Mouse (Mus musculus) midbrain, postnatal 0 days (tissue): ENCODE data around the gene Pcyt1a. TPM values are rescaled to one million over a fixed set of nuclear protein-coding genes. Genes with fewer than 3 reads are reported as not detected.

Experiments used
- ATAC-seq: fragments of 200-750 bp; cut with Nextera tagmentation; 2 replicates; pipeline ENCODE4 v1.8.0; 2017; ENCODE audit warnings: moderate number of reproducible peaks, mild to moderate bottlenecking, moderate TSS enrichment, moderate library complexity; ENCODE audit not compliant: low FRiP score
- DNase-seq: peaks from one replicate; pipeline ENCODE4 v3.0.0-alpha.2; 2015; ENCODE audit warnings: low spot score
- H3K27ac ChIP-seq: fragments of 300-500 bp; sonication (generic); 2 replicates; pipeline ENCODE4 v1.5.1; 2014; ENCODE audit warnings: low read depth, mild to moderate bottlenecking, low read length, mixed read lengths
- H3K27me3 ChIP-seq: fragments of 300-500 bp; sonication (generic); 2 replicates; pipeline ENCODE4 v1.6.1; 2014; ENCODE audit warnings: low read length, control low read depth, mixed read lengths; ENCODE audit not compliant: insufficient read depth
- H3K36me3 ChIP-seq: fragments of 300-500 bp; sonication (generic); 2 replicates; pipeline ENCODE4 v1.6.1; 2014; ENCODE audit warnings: low read length, control low read depth, mixed read lengths; ENCODE audit not compliant: insufficient read depth
- H3K4me1 ChIP-seq: fragments of 300-500 bp; sonication (generic); 2 replicates; pipeline ENCODE4 v1.6.1; 2014; ENCODE audit warnings: mild to moderate bottlenecking, control low read depth, antibody characterized with exemption, low read length, mixed read lengths; ENCODE audit not compliant: insufficient read depth
- H3K4me2 ChIP-seq: fragments of 300-500 bp; sonication (generic); 2 replicates; pipeline ENCODE4 v1.6.1; 2014; ENCODE audit warnings: low read depth, mild to moderate bottlenecking, low read length, mixed read lengths; ENCODE audit not compliant: poor library complexity, severe bottlenecking
- H3K4me3 ChIP-seq: fragments of 300-500 bp; sonication (generic); 2 replicates; pipeline ENCODE4 v1.5.1; 2014; ENCODE audit warnings: low read depth, mild to moderate bottlenecking, low read length, moderate library complexity
- H3K9ac ChIP-seq: fragments of 300-500 bp; sonication (generic); replicated peaks from 2 replicates; pipeline ENCODE4 v1.6.1; 2014; ENCODE audit warnings: mild to moderate bottlenecking, low read length, moderate library complexity, mixed read lengths; ENCODE audit not compliant: poor library complexity, severe bottlenecking
- H3K9me3 ChIP-seq: fragments of 300-500 bp; sonication (generic); 2 replicates; pipeline ENCODE4 v1.6.1; 2016; ENCODE audit warnings: low read length, control low read depth
- CTCF ChIP-seq: IDR thresholded peaks from 2 replicates; pipeline ENCODE4 v1.5.1; 2016; ENCODE audit warnings: antibody characterized with exemption, mild to moderate bottlenecking
- WGBS: fragments of 180-500 bp; shearing (Covaris S2); extraction: QIAGEN DNeasy Blood & Tissue Kit; methylation state at CpG from one replicate; pipeline ENCODE4 v1.1.7; 2014; 5-methylcytosine and 5-hydroxymethylcytosine counted together
- polyA plus RNA-seq: library from polyadenylated mRNA; unstranded; fragments of >200 nt; fragmentation: Nextera tagmentation; extraction: Ambion mirVana; gene quantifications from 2 replicates; pipeline ENCODE4 v1.2.1, GENCODE M21; 2015
- total RNA-seq: library from RNA; depleted of rRNA; stranded (reverse); fragments of >200 nt; gene quantifications from 2 replicates; pipeline ENCODE4 v1.2.3, GENCODE M21; 2014

Gene Pcyt1a
- total and polyA plus RNA-seq, 2 experiments from 2014 or later, result 49.2 to 52.7 TPM

- Histone ChIP-seq H3K36me3 (peaks cover 12% of the 10 kb centered on the region; the same call in 1 of the 2 replicates), H3K27me3 (no peaks in the 10 kb centered on the region), H3K9me3 (no peaks in the 10 kb centered on the region), H3K27ac (no peak overlapping the region), H3K4me1 (no peaks in the 10 kb centered on the region), H3K9ac (no peak overlapping the region), H3K4me2 (no peak overlapping the region), H3K4me3 (no peak overlapping the region)
- ATAC-seq (no peak), DNase-seq (no peak)
- TF ChIP-seq CTCF, result no peak
- 88% methylated on average over 3 of the region's 3 CpGs for WGBS
Measured at GRCm38 (mm10) chr16:32449665-32450064, 18.9 kb downstream of the Pcyt1a start.

DNA sequence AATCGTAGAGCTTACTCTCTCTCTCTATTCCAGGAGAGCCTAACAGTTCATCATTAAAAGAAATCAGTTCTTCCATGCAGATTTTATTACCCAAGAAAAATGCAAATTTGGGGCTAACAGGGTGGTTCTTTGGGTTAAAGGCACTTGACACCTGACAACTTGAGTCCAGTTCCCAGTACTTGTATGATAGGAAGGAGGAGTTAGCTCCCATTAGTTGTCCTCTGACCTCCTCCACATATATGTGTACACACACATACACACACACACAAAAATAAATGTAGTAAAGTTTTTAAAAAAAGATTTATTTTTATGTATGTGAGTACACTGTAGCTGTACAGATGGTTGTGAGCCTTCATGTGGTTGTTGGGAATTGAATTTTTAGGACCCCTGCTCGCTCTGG is 19.4 kb downstream of the Pcyt1a start:
- Histone ChIP-seq H3K27me3 (no peaks in the 10 kb centered on the region), H3K9ac (no peak overlapping the region), H3K4me3 (no peak overlapping the region), H3K4me1 (no peaks in the 10 kb centered on the region), H3K36me3 (peaks cover 15% of the 10 kb centered on the region; the same call in 1 of the 2 replicates), H3K4me2 (no peak overlapping the region), H3K27ac (no peak overlapping the region), H3K9me3 (no peaks in the 10 kb centered on the region)
- WGBS, result 98% methylated on average over 2 of the region's 2 CpGs
- TF ChIP-seq CTCF, result no peak
- DNase-seq (no peak), ATAC-seq (no peak)

DNA sequence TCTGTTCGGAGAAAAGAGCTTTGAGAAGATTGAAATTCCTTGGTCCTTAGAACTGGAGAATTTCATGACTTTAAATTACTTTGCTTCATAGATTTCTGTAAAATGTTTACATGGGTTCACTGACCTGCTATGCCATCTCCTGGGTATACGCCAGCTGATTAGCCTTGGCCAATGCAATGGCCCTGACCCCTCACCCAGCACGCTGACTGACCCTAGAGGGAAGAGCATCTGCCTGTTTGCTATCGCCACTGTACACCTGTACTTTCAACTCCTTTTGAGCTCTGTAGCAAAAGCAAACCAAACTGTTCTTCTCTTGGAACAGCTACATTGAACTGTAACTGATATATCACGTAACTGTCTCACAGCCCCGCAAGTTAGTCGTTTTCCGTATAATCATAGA is 22.4 kb downstream of the Pcyt1a start:
- 95% methylated on average over 8 of the region's 8 CpGs for WGBS
- TF ChIP-seq CTCF, result no peak
- ATAC-seq, result no peak
- Histone ChIP-seq H3K9me3 (no peaks in the 10 kb centered on the region), H3K9ac (no peak overlapping the region), H3K36me3 (peaks cover 22% of the 10 kb centered on the region; the same call in 1 of the 2 replicates), H3K27me3 (no peaks in the 10 kb centered on the region), H3K4me3 (no peak overlapping the region), H3K4me2 (no peak overlapping the region), H3K27ac (no peak overlapping the region), H3K4me1 (no peaks in the 10 kb centered on the region)
- no peak for DNase-seq

DNA sequence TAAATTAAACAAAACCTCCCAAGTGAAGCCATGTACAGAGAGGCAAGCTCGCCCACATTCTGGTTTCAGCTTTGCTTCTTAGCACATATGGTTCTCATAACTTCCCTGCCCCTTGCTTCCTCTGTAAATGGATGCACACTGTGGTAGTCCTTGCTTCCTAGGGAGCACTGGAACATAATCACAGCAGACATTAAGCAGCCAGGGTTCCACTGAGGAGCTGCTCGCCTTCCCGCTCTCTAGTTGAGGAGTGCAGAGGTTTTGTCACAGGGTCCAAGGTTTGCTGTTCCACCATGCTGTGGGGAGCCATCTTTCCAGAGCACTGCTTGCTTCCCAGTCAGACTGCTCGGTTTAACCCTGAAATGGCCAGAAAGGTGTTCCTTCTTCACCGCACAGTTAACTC is 23.9 kb downstream of the Pcyt1a start:
- no peak for DNase-seq
- no peaks in the 10 kb centered on the region for H3K4me1 ChIP-seq
- H3K4me3 ChIP-seq, result no peak overlapping the region
- no peak for TF ChIP-seq CTCF
- no peak overlapping the region for H3K4me2 ChIP-seq
- no peaks in the 10 kb centered on the region for H3K9me3 ChIP-seq
- ATAC-seq, result no peak
- H3K36me3 ChIP-seq, result peaks cover 22% of the 10 kb centered on the region; the same call in 1 of the 2 replicates
- 89% methylated on average over 5 of the region's 5 CpGs for WGBS
- H3K9ac ChIP-seq, result no peak overlapping the region
- H3K27me3 ChIP-seq, result no peaks in the 10 kb centered on the region
- H3K27ac ChIP-seq, result no peak overlapping the region

GRCm38 (mm10) chr16:32456086-32456485 is 25.4 kb downstream of the Pcyt1a start:
- H3K4me3 ChIP-seq, result no peak overlapping the region
- no peak for TF ChIP-seq CTCF
- no peaks in the 10 kb centered on the region for H3K4me1 ChIP-seq
- no peak overlapping the region for H3K9ac ChIP-seq
- no peak for ATAC-seq
- no peak overlapping the region for H3K27ac ChIP-seq
- peaks cover 22% of the 10 kb centered on the region; the same call in 1 of the 2 replicates for H3K36me3 ChIP-seq
- DNase-seq, result no peak
- H3K4me2 ChIP-seq, result no peak overlapping the region
- no peaks in the 10 kb centered on the region for H3K9me3 ChIP-seq
- H3K27me3 ChIP-seq, result no peaks in the 10 kb centered on the region

- DNase-seq (no peak), ATAC-seq (no peak)
- Histone ChIP-seq H3K4me3 (no peak overlapping the region), H3K27ac (no peak overlapping the region), H3K4me2 (no peak overlapping the region), H3K9me3 (no peaks in the 10 kb centered on the region), H3K36me3 (peaks cover 22% of the 10 kb centered on the region; the same call in 1 of the 2 replicates), H3K27me3 (no peaks in the 10 kb centered on the region), H3K9ac (no peak overlapping the region), H3K4me1 (no peaks in the 10 kb centered on the region)
- WGBS, result 88% methylated on average over 1 of the region's 1 CpGs
- TF ChIP-seq CTCF, result no peak
Measured at GRCm38 (mm10) chr16:32456761-32457160, 26.0 kb downstream of the Pcyt1a start.
